Mouse (Mus musculus) retina, postnatal 1 day (tissue): ENCODE data around the gene Pmm1.
"Not testable (repeated sequence)": the region's sequence is repeated elsewhere in the genome, so short reads cannot be mapped to it uniquely, and the experiment has no call there.

Source experiments
- DNase-seq: peaks from one replicate; pipeline ENCODE4 v3.0.0-alpha.2; 2012

The Pmm1 gene

GRCm38 (mm10) chr15:81925760-81926445 lies 34.8 kb downstream of the Pmm1 start, which contains the start of gene Polr3h:
Polr3h (minus strand) TSS chr15:81926240.
- DNase-seq: peak; percentile 99

GRCm38 (mm10) chr15:81924933-81925332 lies 35.8 kb downstream of the Pmm1 start:
- DNase-seq: no peak

GRCm38 (mm10) chr15:81921255-81921654 lies 39.5 kb downstream of the Pmm1 start:
- no peak for DNase-seq

- no peak for DNase-seq
Observed at GRCm38 (mm10) chr15:81920546-81921217, 40.0 kb downstream of the Pmm1 start.

GRCm38 (mm10) chr15:81919062-81919461 lies 41.7 kb downstream of the Pmm1 start:
- DNase-seq: no peak

GRCm38 (mm10) chr15:81917621-81918463 lies 42.9 kb downstream of the Pmm1 start:
- DNase-seq: peak; percentile 76

- no peak for DNase-seq
Observed at GRCm38 (mm10) chr15:81917201-81917600, 43.5 kb downstream of the Pmm1 start.

- no peak for DNase-seq
Observed at GRCm38 (mm10) chr15:81915663-81916062, 45.1 kb downstream of the Pmm1 start.

- no peak for DNase-seq
Observed at GRCm38 (mm10) chr15:81914668-81915067, 46.1 kb downstream of the Pmm1 start.

GRCm38 (mm10) chr15:81912498-81912897 lies 48.2 kb downstream of the Pmm1 start:
- DNase-seq: no peak

- not testable (repeated sequence) for DNase-seq
Observed at GRCm38 (mm10) chr15:81908767-81909166, 52.0 kb downstream of the Pmm1 start.

GRCm38 (mm10) chr15:81907953-81908352 lies 52.8 kb downstream of the Pmm1 start:
- no peak for DNase-seq

- DNase-seq: peak; percentile 76
Observed at GRCm38 (mm10) chr15:81904939-81905338, 55.8 kb downstream of the Pmm1 start.
